Comparison of ENCODE assay signal across 9 mouse cellular contexts in the genomic region with DNA sequence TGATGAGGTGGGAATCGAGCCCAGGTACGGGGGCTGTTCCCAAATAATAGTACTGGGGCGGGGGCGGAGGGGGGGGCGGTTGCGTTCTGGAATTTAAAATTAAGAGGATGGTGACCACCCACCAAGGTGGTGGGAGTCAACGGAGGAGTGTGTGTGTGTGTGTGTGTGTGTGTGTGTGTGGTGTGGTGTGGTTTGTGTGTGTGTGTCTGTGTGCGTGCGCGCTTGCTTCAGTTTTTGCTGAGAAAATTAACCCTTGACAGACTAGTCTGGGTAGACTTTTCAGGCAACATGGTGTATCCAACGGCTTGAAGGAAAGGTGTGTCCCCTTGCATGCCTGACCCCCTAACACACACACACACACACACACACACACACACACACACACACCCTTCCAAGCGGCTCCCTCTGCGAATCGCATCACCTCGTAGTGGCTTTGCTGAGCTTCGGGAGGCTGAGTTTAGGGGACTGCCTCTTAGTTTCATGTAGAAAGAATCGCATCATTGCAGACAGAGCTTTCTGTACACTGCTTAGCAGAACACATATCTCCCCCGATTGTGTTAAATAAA. TPM values are rescaled to one million over a fixed set of nuclear protein-coding genes. Genes with fewer than 3 reads are reported as not detected.
DNase-seq lines count a peak whose midpoint lies in the region; ATAC-seq and TF ChIP-seq lines count a peak whose summit lies in the region.
"Had no signal": no experiment of that assay in that cellular context is flagged by ENCODE, and none has a peak within 500 bp of the region (broad histone marks: within the 10 kb centered on the region; RNA-seq: fewer than 3 reads in every experiment).

No protein-coding gene starts in this region.

- peak overlapping the region; percentile 78; the same call in 1 of the 2 replicates for H3K4me2 ChIP-seq in heart, embryonic 11.5 days
- peak overlapping the region; percentile 55 for H3K4me2 ChIP-seq in limb, embryonic 14.5 days (replicated peaks; ENCODE audit: low read depth, low read length, severe bottlenecking)

- no peaks in the 10 kb centered on the region for H3K9me3 ChIP-seq in heart, embryonic 11.5 days (replicated peaks; ENCODE audit: control insufficient read depth, low read length)
- no peaks in the 10 kb centered on the region for H3K9me3 ChIP-seq in limb, embryonic 14.5 days (ENCODE audit: control insufficient read depth, low read length)

- no peak for ATAC-seq in heart, embryonic 11.5 days (replicated peaks; ENCODE audit: insufficient number of reproducible peaks, low FRiP score, low TSS enrichment)
- no peak for ATAC-seq in limb, embryonic 14.5 days (ENCODE audit: low FRiP score, low read depth)

- peaks cover 4% of the 10 kb centered on the region; the same call in 1 of the 2 replicates for H3K4me1 ChIP-seq in heart, embryonic 11.5 days (ENCODE audit: control insufficient read depth, insufficient read depth, low read length)
- no peaks in the 10 kb centered on the region for H3K4me1 ChIP-seq in limb, embryonic 14.5 days (ENCODE audit: control insufficient read depth, insufficient read depth, low read length)

- H3K27ac ChIP-seq in heart, embryonic 11.5 days (ENCODE audit: low read depth, low read length), result no peak overlapping the region
- H3K27ac ChIP-seq in limb, embryonic 14.5 days (replicated peaks; ENCODE audit: low read depth, low read length), result no peak overlapping the region

- no peak for DNase-seq in heart, postnatal 10 days
- DNase-seq in right cerebral cortex, postnatal 10 days (ENCODE audit: low spot score in 2 of 2), result peak; percentile 51 to 56
- no peak for DNase-seq in right cerebral cortex, adult 18-20 months
- DNase-seq in limb, embryonic 14.5 days (ENCODE audit: low spot score), result no peak
- no peak for DNase-seq in testis, postnatal 14 days (ENCODE audit: low spot score)
- no peak for DNase-seq in Muller cell, postnatal 12 days (ENCODE audit: inconsistent ontology term)
- no peak for DNase-seq in lung, postnatal 4 days
- DNase-seq: cerebellum, adult 11-12 months had no signal

- WGBS in heart, embryonic 11.5 days (ENCODE audit: insufficient replicate concordance), result 22% methylated on average over 18 of the region's 18 CpGs
- 18% methylated on average over 18 of the region's 18 CpGs for WGBS in limb, embryonic 14.5 days

- no peak for TF ChIP-seq POLR2A in limb, embryonic 14.5 days (IDR thresholded peaks at IDR 0.05; ENCODE audit: borderline replicate concordance, extremely low read depth, insufficient read depth, insufficient read length)

- no peaks in the 10 kb centered on the region for H3K36me3 ChIP-seq in heart, embryonic 11.5 days (ENCODE audit: control insufficient read depth, insufficient read depth, low read length)
- no peaks in the 10 kb centered on the region for H3K36me3 ChIP-seq in limb, embryonic 14.5 days (ENCODE audit: control insufficient read depth, insufficient read depth, low read length)

- no peak overlapping the region for H3K9ac ChIP-seq in heart, embryonic 11.5 days (ENCODE audit: low read depth, low read length)
- H3K9ac ChIP-seq in limb, embryonic 14.5 days (ENCODE audit: low read depth, low read length, severe bottlenecking), result no peak overlapping the region

- H3K27me3 ChIP-seq in heart, embryonic 11.5 days (ENCODE audit: control insufficient read depth, insufficient read depth, low read length), result peaks cover 54% of the 10 kb centered on the region
- peaks cover 57% of the 10 kb centered on the region for H3K27me3 ChIP-seq in limb, embryonic 14.5 days (ENCODE audit: control insufficient read depth, insufficient read depth, low read length)

- peak overlapping the region; percentile 44; the same call in 1 of the 2 replicates for H3K4me3 ChIP-seq in heart, embryonic 11.5 days (ENCODE audit: low read depth, low read length)
- H3K4me3 ChIP-seq in limb, embryonic 14.5 days (replicated peaks; ENCODE audit: low read length), result peak overlapping the region; percentile 35; the same call in 1 of the 2 replicates

- intact Hi-C loops in heart, postnatal 10 days (cut with DNase I), result no loop called here

RNA-seq across cellular contexts. Expression of gene Dab1, which starts 1.5 kb away (rescaled TPM):
- 1.2 and 1.9 TPM in 2 replicates for polyA plus RNA-seq in heart, embryonic 11.5 days (2014; fragmentation: Nextera tagmentation; extraction: Ambion mirVana)
- under 1 TPM; 0.40 to 0.43 TPM for total RNA-seq in heart, postnatal 10 days (2021)
- 5.5 and 5.8 TPM in 2 replicates for polyA plus RNA-seq in limb, embryonic 14.5 days (2012; rRNA removed)
- polyA plus RNA-seq in limb, embryonic 14.5 days (2014; fragmentation: Nextera tagmentation; extraction: Ambion mirVana), result 12.1 and 13.7 TPM in 2 replicates

Comparison
In these comparisons a context has a peak if more than half of its experiments do, and no peak if none do; other contexts are left out.
1. DNase-seq: peak in right cerebral cortex, postnatal 10 days (2 of 2); none in heart, postnatal 10 days (0 of 2), right cerebral cortex, adult 18-20 months (single experiment), limb, embryonic 14.5 days (single experiment), testis, postnatal 14 days (single experiment), Muller cell, postnatal 12 days (single experiment) and lung, postnatal 4 days (0 of 2).